Mouse (Mus musculus) midbrain, embryonic 14.5 days (tissue): ENCODE results near the gene Fam168a. TPM values are rescaled to one million over a fixed set of nuclear protein-coding genes. Genes with fewer than 3 reads are reported as not detected.

ENCODE experiments used
- ATAC-seq: fragments of 200-750 bp; cut with Nextera tagmentation; 2 replicates; pipeline ENCODE4 v1.8.0; 2017; ENCODE audit warnings: moderate number of reproducible peaks, moderate library complexity; ENCODE audit not compliant: low FRiP score, low TSS enrichment
- DNase-seq: peaks from one replicate; pipeline ENCODE4 v3.0.0-alpha.2; 2015
- H3K27ac ChIP-seq: fragments of 300-500 bp; sonication (generic); replicated peaks from 2 replicates; pipeline ENCODE4 v1.5.1; 2014; ENCODE audit warnings: mild to moderate bottlenecking, low read depth, low read length, moderate library complexity
- H3K27me3 ChIP-seq: fragments of 300-500 bp; sonication (generic); 2 replicates; pipeline ENCODE4 v1.6.1; 2014; ENCODE audit warnings: low read length, control low read depth, mixed read lengths; ENCODE audit not compliant: control insufficient read depth, insufficient read depth
- H3K36me3 ChIP-seq: fragments of 300-500 bp; sonication (generic); 2 replicates; pipeline ENCODE4 v1.6.1; 2014; ENCODE audit warnings: low read length, control low read depth; ENCODE audit not compliant: control insufficient read depth, insufficient read depth
- H3K4me1 ChIP-seq: fragments of 300-500 bp; sonication (generic); 2 replicates; pipeline ENCODE4 v1.6.1; 2014; ENCODE audit warnings: mild to moderate bottlenecking, antibody characterized with exemption, low read length, control low read depth; ENCODE audit not compliant: control insufficient read depth, insufficient read depth
- H3K4me2 ChIP-seq: fragments of 300-500 bp; sonication (generic); 2 replicates; pipeline ENCODE4 v1.6.1; 2014; ENCODE audit warnings: mild to moderate bottlenecking, low read length, moderate library complexity
- H3K4me3 ChIP-seq: fragments of 300-500 bp; sonication (generic); replicated peaks from 2 replicates; pipeline ENCODE4 v1.5.1; 2014; ENCODE audit warnings: low read depth, low read length
- H3K9ac ChIP-seq: fragments of 300-500 bp; sonication (generic); replicated peaks from 2 replicates; pipeline ENCODE4 v1.6.1; 2014; ENCODE audit warnings: mild to moderate bottlenecking, low read length, moderate library complexity
- H3K9me3 ChIP-seq: fragments of 300-500 bp; sonication (generic); 2 replicates; pipeline ENCODE4 v1.6.1; 2016; ENCODE audit warnings: low read length, control low read depth, mixed read lengths; ENCODE audit not compliant: control insufficient read depth
- WGBS: fragments of 180-500 bp; shearing (Covaris S2); extraction: QIAGEN DNeasy Blood & Tissue Kit; methylation state at CpG from one replicate; pipeline ENCODE4 v1.1.7; 2014; 5-methylcytosine and 5-hydroxymethylcytosine counted together
- polyA plus RNA-seq: library from polyadenylated mRNA; unstranded; fragments of >200 nt; fragmentation: Nextera tagmentation; extraction: Ambion mirVana; gene quantifications from 2 replicates; pipeline ENCODE4 v1.2.1, GENCODE M21; 2014

The Fam168a gene
- polyA plus RNA-seq, 1 experiment from 2014 or later = 113 TPM

- ATAC-seq = no peak
- no peaks in the 10 kb centered on the region for H3K9me3 ChIP-seq
- H3K9ac ChIP-seq = no peak overlapping the region
- no peaks in the 10 kb centered on the region for H3K4me1 ChIP-seq
- no peak overlapping the region for H3K4me3 ChIP-seq
- H3K36me3 ChIP-seq = peaks cover 52% of the 10 kb centered on the region
- no peak overlapping the region for H3K4me2 ChIP-seq
- DNase-seq = no peak
- 88% methylated on average over 1 of the region's 1 CpGs for WGBS
- no peaks in the 10 kb centered on the region for H3K27me3 ChIP-seq
- no peak overlapping the region for H3K27ac ChIP-seq
Observed at GRCm38 (mm10) chr7:100875822-100876221, 169.4 kb downstream of the Fam168a start.

DNA sequence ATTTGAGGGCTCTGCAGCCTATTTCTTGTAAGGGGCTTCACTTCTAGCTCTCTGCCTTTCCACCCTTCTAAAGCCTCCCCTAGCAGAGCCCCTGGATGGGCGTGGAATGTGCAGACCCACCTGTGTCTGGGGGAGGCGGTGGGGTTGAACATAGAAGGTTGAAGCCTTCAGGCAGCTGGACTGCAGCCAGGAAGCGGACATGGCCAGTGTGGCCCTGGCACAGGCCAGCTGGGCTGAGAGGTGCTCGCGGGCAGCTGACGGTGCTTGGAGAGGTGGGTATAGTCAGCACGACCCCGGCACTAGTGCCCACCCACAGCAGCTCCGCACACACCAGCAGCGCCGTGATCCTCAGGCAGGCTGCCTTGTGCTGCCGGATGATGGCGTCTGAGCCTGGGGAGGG, 169.9 kb downstream of the Fam168a start:
- 93% methylated on average over 13 of the region's 13 CpGs for WGBS
- peaks cover 56% of the 10 kb centered on the region for H3K36me3 ChIP-seq
- H3K27me3 ChIP-seq = no peaks in the 10 kb centered on the region
- no peak overlapping the region for H3K4me3 ChIP-seq
- H3K9ac ChIP-seq = no peak overlapping the region
- no peak for DNase-seq
- no peaks in the 10 kb centered on the region for H3K9me3 ChIP-seq
- ATAC-seq = no peak
- H3K27ac ChIP-seq = no peak overlapping the region
- no peak overlapping the region for H3K4me2 ChIP-seq
- no peaks in the 10 kb centered on the region for H3K4me1 ChIP-seq

DNA sequence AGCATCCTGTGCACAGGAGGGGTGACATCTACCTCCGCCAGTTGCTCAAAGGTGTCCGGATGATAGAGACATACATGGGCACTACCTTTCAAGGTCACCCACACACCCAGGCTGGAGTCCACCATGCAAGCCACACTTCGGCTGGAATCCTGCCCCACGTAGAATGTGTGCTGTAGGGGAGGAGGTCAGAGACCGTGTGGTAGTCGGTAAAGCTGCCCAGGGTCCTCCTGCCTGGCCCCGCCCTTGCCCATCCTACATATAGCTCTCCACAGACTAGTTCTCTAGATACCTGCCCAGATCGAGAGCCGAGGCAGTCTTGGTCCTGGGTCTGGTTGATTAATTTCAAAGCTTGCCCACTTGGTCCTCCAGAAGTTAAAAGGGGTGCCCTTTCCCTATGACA, 170.3 kb downstream of the Fam168a start:
- ATAC-seq = no peak
- no peaks in the 10 kb centered on the region for H3K9me3 ChIP-seq
- no peak for DNase-seq
- peaks cover 60% of the 10 kb centered on the region for H3K36me3 ChIP-seq
- H3K4me1 ChIP-seq = no peaks in the 10 kb centered on the region
- H3K9ac ChIP-seq = no peak overlapping the region
- no peak overlapping the region for H3K4me3 ChIP-seq
- no peaks in the 10 kb centered on the region for H3K27me3 ChIP-seq
- whole genome bisulfite sequencing = 94% methylated on average over 9 of the region's 9 CpGs
- no peak overlapping the region for H3K4me2 ChIP-seq
- H3K27ac ChIP-seq = no peak overlapping the region

DNA sequence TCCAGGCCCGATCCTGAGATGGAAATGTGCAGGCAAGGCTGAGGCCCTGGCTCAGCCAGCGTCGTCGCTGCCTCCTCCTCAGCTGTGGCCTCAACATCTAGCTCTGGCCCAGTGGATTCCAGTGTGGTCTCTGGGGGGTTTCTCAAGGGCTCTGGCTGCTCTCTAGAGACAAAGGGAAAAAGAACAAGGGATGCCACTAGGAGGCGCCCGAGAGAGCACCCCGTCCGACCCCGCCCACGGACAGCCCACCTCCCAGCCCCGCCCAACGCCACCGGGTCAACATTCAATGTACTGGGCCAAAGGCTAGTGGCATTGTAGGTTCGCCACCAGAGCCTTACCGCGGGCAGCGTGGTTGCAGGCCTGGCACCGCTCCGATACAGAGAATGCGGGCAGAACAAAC, 173.2 kb downstream of the Fam168a start:
- Histone ChIP-seq H3K9me3 (no peaks in the 10 kb centered on the region), H3K4me2 (no peak overlapping the region), H3K4me3 (no peak overlapping the region), H3K36me3 (peaks cover 72% of the 10 kb centered on the region), H3K9ac (no peak overlapping the region), H3K27me3 (no peaks in the 10 kb centered on the region), H3K4me1 (no peaks in the 10 kb centered on the region), H3K27ac (no peak overlapping the region)
- WGBS = 15% methylated on average over 20 of the region's 20 CpGs
- DNase-seq (peak; percentile 70), ATAC-seq (no peak)

DNA sequence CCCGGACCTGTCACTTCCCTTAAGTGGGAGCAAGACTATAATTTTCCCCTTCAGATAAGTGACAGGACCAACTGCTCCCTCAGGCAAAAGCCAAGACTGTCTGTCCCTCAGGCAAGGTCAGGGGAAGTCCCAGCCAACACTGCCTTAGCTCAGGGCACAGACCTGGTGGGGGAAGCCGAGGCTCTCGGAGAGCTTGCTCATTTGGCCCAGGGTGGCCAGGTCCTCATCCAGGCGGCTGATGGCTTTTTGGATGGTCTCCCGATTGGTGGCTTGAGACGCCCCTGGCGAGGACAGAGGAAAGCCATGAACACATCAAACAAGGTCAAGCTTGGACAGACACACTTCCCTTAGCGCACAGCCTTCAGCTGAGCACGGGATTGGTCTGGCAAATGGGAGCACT, 175.1 kb downstream of the Fam168a start:
- Histone ChIP-seq H3K4me1 (no peaks in the 10 kb centered on the region), H3K27ac (no peak overlapping the region), H3K9me3 (no peaks in the 10 kb centered on the region), H3K4me2 (no peak overlapping the region), H3K9ac (no peak overlapping the region), H3K27me3 (no peaks in the 10 kb centered on the region), H3K36me3 (peaks cover 74% of the 10 kb centered on the region), H3K4me3 (no peak overlapping the region)
- WGBS = 90% methylated on average over 9 of the region's 9 CpGs
- no peak for DNase-seq
- no peak for ATAC-seq

DNA sequence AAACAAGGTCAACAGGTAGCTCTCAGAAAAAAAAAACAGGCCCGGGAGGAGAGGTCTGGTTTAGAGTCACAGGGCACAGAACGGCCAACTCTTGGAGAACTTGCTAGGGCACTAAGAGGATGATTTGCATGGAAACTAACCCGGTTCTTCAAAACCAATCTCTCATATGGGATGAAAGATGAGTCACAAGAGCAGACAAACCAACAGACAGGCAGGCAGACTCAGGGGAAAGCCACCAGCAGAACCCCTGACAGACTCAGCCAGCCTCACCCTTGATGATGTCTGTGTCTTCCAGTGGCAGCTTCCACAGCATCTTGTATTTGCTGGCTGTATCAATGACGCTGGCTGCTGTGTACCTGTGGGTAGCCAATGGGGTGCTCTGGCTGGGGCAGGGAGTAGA, 175.5 kb downstream of the Fam168a start:
- H3K9ac ChIP-seq = no peak overlapping the region
- H3K9me3 ChIP-seq = no peaks in the 10 kb centered on the region
- peaks cover 72% of the 10 kb centered on the region for H3K36me3 ChIP-seq
- H3K4me2 ChIP-seq = no peak overlapping the region
- no peak overlapping the region for H3K4me3 ChIP-seq
- H3K4me1 ChIP-seq = no peaks in the 10 kb centered on the region
- H3K27ac ChIP-seq = no peak overlapping the region
- H3K27me3 ChIP-seq = no peaks in the 10 kb centered on the region
- ATAC-seq (no peak), DNase-seq (no peak)
- 90% methylated on average over 4 of the region's 4 CpGs for WGBS

- no peak overlapping the region for H3K9ac ChIP-seq
- ATAC-seq (no peak), DNase-seq (no peak)
- peaks cover 57% of the 10 kb centered on the region for H3K36me3 ChIP-seq
- H3K4me1 ChIP-seq = no peaks in the 10 kb centered on the region
- H3K9me3 ChIP-seq = no peaks in the 10 kb centered on the region
- 95% methylated on average over 4 of the region's 4 CpGs for WGBS
- no peak overlapping the region for H3K4me3 ChIP-seq
- H3K27ac ChIP-seq = no peak overlapping the region
- H3K27me3 ChIP-seq = no peaks in the 10 kb centered on the region
- H3K4me2 ChIP-seq = no peak overlapping the region
Observed at GRCm38 (mm10) chr7:100884460-100884859, 178.0 kb downstream of the Fam168a start.

- Histone ChIP-seq H3K27me3 (no peaks in the 10 kb centered on the region), H3K4me1 (no peaks in the 10 kb centered on the region), H3K9ac (0 out of 2 replicates have a peak overlapping the region, but pooled peaks have one; percentile 9), H3K4me3 (no peak overlapping the region), H3K4me2 (no peak overlapping the region), H3K36me3 (peaks cover 43% of the 10 kb centered on the region), H3K9me3 (no peaks in the 10 kb centered on the region), H3K27ac (no peak overlapping the region)
- 31% methylated on average over 3 of the region's 3 CpGs for WGBS
- DNase-seq (peak; percentile 83), ATAC-seq (no peak)
Observed at GRCm38 (mm10) chr7:100886535-100886934, 180.1 kb downstream of the Fam168a start.
